Comparison of ENCODE assay signal across 13 mouse cellular contexts in the genomic region with DNA sequence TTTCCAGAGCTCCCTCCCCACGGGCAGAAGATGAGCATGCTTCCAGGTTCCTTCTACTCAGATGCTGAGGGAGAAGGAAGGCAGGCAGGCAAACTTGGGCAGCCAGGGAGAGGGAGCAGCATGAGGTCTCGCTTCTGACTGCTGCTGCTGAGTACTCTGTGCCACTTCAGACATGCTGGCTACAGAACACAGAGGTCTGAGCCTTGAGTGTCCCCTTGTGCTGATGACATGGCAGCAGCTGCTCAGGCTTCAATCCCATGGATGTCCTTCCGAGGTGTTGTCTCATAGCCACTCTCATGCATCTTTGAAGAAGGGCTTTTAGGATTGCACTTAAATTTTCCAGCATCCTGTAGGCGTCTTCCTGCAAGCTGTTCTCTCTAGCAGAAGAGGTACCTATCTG. TPM values are rescaled to one million over a fixed set of nuclear protein-coding genes. Genes with fewer than 3 reads are reported as not detected.
A peak's percentile ranks its signal among the peaks of the same experiment; 100 is the strongest.
DNase-seq lines count a peak whose midpoint lies in the region; ATAC-seq lines count a peak whose summit lies in the region.
"Had no signal": no experiment of that assay in that cellular context is flagged by ENCODE, and none has a peak within 500 bp of the region (broad histone marks: within the 10 kb centered on the region; RNA-seq: fewer than 3 reads in every experiment).

No protein-coding gene starts in this region.

- 48% methylated on average over 4 of the region's 4 CpGs for whole genome bisulfite sequencing in embryonic facial prominence, embryonic 13.5 days
- WGBS in embryonic facial prominence, embryonic 10.5 days = 60% methylated on average over 4 of the region's 4 CpGs
- 51% methylated on average over 4 of the region's 4 CpGs for WGBS in midbrain, embryonic 14.5 days

- no peak overlapping the region for H3K4me3 ChIP-seq in embryonic facial prominence, embryonic 13.5 days
- H3K4me3 ChIP-seq in embryonic facial prominence, embryonic 10.5 days = no peak overlapping the region
- no peak overlapping the region for H3K4me3 ChIP-seq in midbrain, embryonic 14.5 days (replicated peaks; ENCODE audit: low read depth, low read length)
- H3K4me3 ChIP-seq: heart, embryonic 15.5 days; liver, embryonic 13.5 days had no signal

- no peak overlapping the region; the same call in 1 of the 2 replicates for H3K27ac ChIP-seq in embryonic facial prominence, embryonic 13.5 days
- no peak overlapping the region for H3K27ac ChIP-seq in embryonic facial prominence, embryonic 10.5 days (replicated peaks)
- no peak overlapping the region for H3K27ac ChIP-seq in midbrain, embryonic 14.5 days (replicated peaks; ENCODE audit: low read depth, low read length)
- H3K27ac ChIP-seq: heart, embryonic 15.5 days; liver, embryonic 13.5 days; macrophage had no signal

- no peaks in the 10 kb centered on the region for H3K9me3 ChIP-seq in embryonic facial prominence, embryonic 13.5 days
- H3K9me3 ChIP-seq in embryonic facial prominence, embryonic 10.5 days = no peaks in the 10 kb centered on the region
- no peaks in the 10 kb centered on the region for H3K9me3 ChIP-seq in midbrain, embryonic 14.5 days (ENCODE audit: control insufficient read depth, low read length)
- H3K9me3 ChIP-seq: heart, embryonic 15.5 days; liver, embryonic 13.5 days had no signal

- no peaks in the 10 kb centered on the region for H3K36me3 ChIP-seq in embryonic facial prominence, embryonic 13.5 days
- H3K36me3 ChIP-seq in embryonic facial prominence, embryonic 10.5 days (replicated peaks) = no peaks in the 10 kb centered on the region
- no peaks in the 10 kb centered on the region for H3K36me3 ChIP-seq in midbrain, embryonic 14.5 days (ENCODE audit: control insufficient read depth, insufficient read depth, low read length)
- H3K36me3 ChIP-seq: heart, embryonic 15.5 days; liver, embryonic 13.5 days had no signal

- no peak overlapping the region for H3K9ac ChIP-seq in embryonic facial prominence, embryonic 13.5 days
- H3K9ac ChIP-seq in midbrain, embryonic 14.5 days (replicated peaks; ENCODE audit: low read length) = no peak overlapping the region
- H3K9ac ChIP-seq: heart, embryonic 15.5 days; liver, embryonic 13.5 days had no signal

- no peak for ATAC-seq in embryonic facial prominence, embryonic 13.5 days (ENCODE audit: insufficient number of reproducible peaks, insufficient read depth, low FRiP score, low TSS enrichment, low read depth)
- no peak for ATAC-seq in midbrain, embryonic 14.5 days (ENCODE audit: low FRiP score, low TSS enrichment)
- ATAC-seq: activated CD4-positive, CD25-positive, alpha-beta regulatory T cell, adult 4 months had no signal

- peaks cover 21% of the 10 kb centered on the region for H3K4me1 ChIP-seq in embryonic facial prominence, embryonic 13.5 days
- H3K4me1 ChIP-seq in embryonic facial prominence, embryonic 10.5 days = peaks cover 25% of the 10 kb centered on the region
- H3K4me1 ChIP-seq in midbrain, embryonic 14.5 days (ENCODE audit: control insufficient read depth, insufficient read depth, low read length) = peaks cover 10% of the 10 kb centered on the region

- H3K4me2 ChIP-seq in embryonic facial prominence, embryonic 13.5 days = peak overlapping the region; percentile 62
- H3K4me2 ChIP-seq in midbrain, embryonic 14.5 days (ENCODE audit: low read length) = peak overlapping the region; percentile 60
- H3K4me2 ChIP-seq: heart, embryonic 15.5 days; liver, embryonic 13.5 days had no signal

- H3K27me3 ChIP-seq in embryonic facial prominence, embryonic 13.5 days = no peaks in the 10 kb centered on the region
- peaks cover 7% of the 10 kb centered on the region; the same call in 1 of the 2 replicates for H3K27me3 ChIP-seq in embryonic facial prominence, embryonic 10.5 days (replicated peaks; ENCODE audit: low read depth, poor library complexity, severe bottlenecking)
- H3K27me3 ChIP-seq in midbrain, embryonic 14.5 days (ENCODE audit: control insufficient read depth, insufficient read depth, low read length) = no peaks in the 10 kb centered on the region; the same call in 1 of the 2 replicates
- H3K27me3 ChIP-seq: heart, embryonic 15.5 days; liver, embryonic 13.5 days had no signal

- no peak for DNase-seq in embryonic facial prominence, embryonic 10.5 days (ENCODE audit: low spot score)
- DNase-seq in layer of hippocampus, postnatal 25 days (ENCODE audit: extremely low spot score in 1 of 2, low spot score in 1 of 2) = peak; percentile 20 to 29
- no peak for DNase-seq in layer of hippocampus, adult 9-11 months
- DNase-seq in cerebellum, postnatal 10 days = peak; percentile 34 to 36
- no peak for DNase-seq in midbrain, embryonic 14.5 days
- no peak for DNase-seq in right cerebral cortex, postnatal 14 days
- DNase-seq in heart, adult 8-10 months (ENCODE audit: low spot score) = no peak
- DNase-seq: liver, embryonic 13.5 days; spleen, adult 18-20 months had no signal

RNA-seq across cellular contexts. Expression of a gene that starts 23.5 kb away (rescaled TPM):
- 12.6 and 13.7 TPM in 2 replicates for polyA plus RNA-seq in embryonic facial prominence, embryonic 13.5 days (2015; fragmentation: Nextera tagmentation; extraction: Ambion mirVana)
- 6.6 and 8.1 TPM in 2 replicates for polyA plus RNA-seq in embryonic facial prominence, embryonic 10.5 days (2016; fragmentation: Nextera tagmentation; extraction: Ambion mirVana)
- total RNA-seq in layer of hippocampus, postnatal 25 days (2021) = 100 to 1,000 TPM in 1 of 2 experiments, 10 to 100 TPM in 1; 90.6 to 102 TPM
- 5.2 and 5.3 TPM in 2 replicates for polyA plus RNA-seq in midbrain, embryonic 14.5 days (2014; fragmentation: Nextera tagmentation; extraction: Ambion mirVana)
- total RNA-seq in heart, adult 8-10 months (2022) = 10 to 100 TPM; 13.7 to 20.4 (median 15.3) TPM

Comparison
In these comparisons a context has a peak if more than half of its experiments do, and no peak if none do; other contexts are left out.
1. DNase-seq: peak in layer of hippocampus, postnatal 25 days (2 of 2) and cerebellum, postnatal 10 days (2 of 2); none in embryonic facial prominence, embryonic 10.5 days (single experiment), layer of hippocampus, adult 9-11 months (single experiment), midbrain, embryonic 14.5 days (single experiment), right cerebral cortex, postnatal 14 days (single experiment) and heart, adult 8-10 months (single experiment).